Mouse (Mus musculus): ENCODE data around the gene Eya3.
"Not testable (repeated sequence)": the region's sequence is repeated elsewhere in the genome, so short reads cannot be mapped to it uniquely, and the experiment has no call there.

Eya3 gene

GRCm38 (mm10) chr4:132638461-132639190 is at the start of gene Eya3:
Gene Eya3, plus strand, starts transcription at chr4:132638987.
- DNase-seq (ENCODE audit: low spot score): peak; percentile 78

GRCm38 (mm10) chr4:132590642-132591041 is 48.1 kb upstream of the Eya3 start:
- no peak for DNase-seq (ENCODE audit: low spot score)

- no peak for DNase-seq (ENCODE audit: low spot score)
Measured at GRCm38 (mm10) chr4:132592958-132593357, 45.8 kb upstream of the Eya3 start.

GRCm38 (mm10) chr4:132594191-132594590 is 44.6 kb upstream of the Eya3 start:
- DNase-seq (ENCODE audit: low spot score): no peak

- DNase-seq (ENCODE audit: low spot score): no peak
Measured at GRCm38 (mm10) chr4:132598861-132599260, 39.9 kb upstream of the Eya3 start.

- DNase-seq (ENCODE audit: low spot score): no peak
Measured at GRCm38 (mm10) chr4:132599764-132600163, 39.0 kb upstream of the Eya3 start.

- no peak for DNase-seq (ENCODE audit: low spot score)
Measured at GRCm38 (mm10) chr4:132600465-132600864, 38.3 kb upstream of the Eya3 start.

GRCm38 (mm10) chr4:132601242-132601641 is 37.5 kb upstream of the Eya3 start:
- DNase-seq (ENCODE audit: low spot score): not testable (repeated sequence)

- DNase-seq (ENCODE audit: low spot score): no peak
Measured at GRCm38 (mm10) chr4:132603468-132603867, 35.3 kb upstream of the Eya3 start.

GRCm38 (mm10) chr4:132605816-132606215 is 33.0 kb upstream of the Eya3 start:
- no peak for DNase-seq (ENCODE audit: low spot score)

GRCm38 (mm10) chr4:132608147-132608546 is 30.6 kb upstream of the Eya3 start:
- no peak for DNase-seq (ENCODE audit: low spot score)

GRCm38 (mm10) chr4:132610301-132610984 is 28.3 kb upstream of the Eya3 start:
- no peak for DNase-seq (ENCODE audit: low spot score)

- DNase-seq (ENCODE audit: low spot score): no peak
Measured at GRCm38 (mm10) chr4:132611320-132611719, 27.5 kb upstream of the Eya3 start.

GRCm38 (mm10) chr4:132617873-132618272 is 20.9 kb upstream of the Eya3 start:
- no peak for DNase-seq (ENCODE audit: low spot score)

GRCm38 (mm10) chr4:132618850-132619375 is 19.9 kb upstream of the Eya3 start:
- DNase-seq (ENCODE audit: low spot score): no peak

GRCm38 (mm10) chr4:132620134-132620533 is 18.7 kb upstream of the Eya3 start:
- DNase-seq (ENCODE audit: low spot score): no peak

GRCm38 (mm10) chr4:132621287-132622068 is 17.3 kb upstream of the Eya3 start:
- DNase-seq (ENCODE audit: low spot score): no peak

GRCm38 (mm10) chr4:132624034-132624657 is 14.6 kb upstream of the Eya3 start:
- no peak for DNase-seq (ENCODE audit: low spot score)

- DNase-seq (ENCODE audit: low spot score): no peak
Measured at GRCm38 (mm10) chr4:132628830-132629229, 10.0 kb upstream of the Eya3 start.

- no peak for DNase-seq (ENCODE audit: low spot score)
Measured at GRCm38 (mm10) chr4:132635971-132636370, 2.8 kb upstream of the Eya3 start.

GRCm38 (mm10) chr4:132636554-132636953 is 2.2 kb upstream of the Eya3 start:
- no peak for DNase-seq (ENCODE audit: low spot score)

GRCm38 (mm10) chr4:132639191-132639713 is 465 bp downstream of the Eya3 start:
- DNase-seq (ENCODE audit: low spot score): no peak

Data from urinary bladder, postnatal 10 days (tissue).